Mouse (Mus musculus) liver, embryonic 18 days (tissue): ENCODE measurements around the gene Kat8. TPM values are rescaled to one million over a fixed set of nuclear protein-coding genes. Genes with fewer than 3 reads are reported as not detected.

ENCODE experiments used
- polyA plus RNA-seq: library from polyadenylated mRNA; depleted of rRNA; stranded (reverse); fragments of >200 nt; gene quantifications from 2 replicates; pipeline ENCODE4 v1.2.3, GENCODE M21; 2012; rRNA removed

Kat8 gene
- polyA plus RNA-seq: 11.1 and 11.5 TPM in 2 replicates

GRCm38 (mm10) chr7:127912190-127912871 is at the start of gene Kat8:
TSS of gene Kat8 (plus strand) at chr7:127912516.

GRCm38 (mm10) chr7:127876041-127876466 is 36.3 kb upstream of the Kat8 start, which contains the start of gene Zfp646:
TSS of gene Zfp646 (plus strand) at chr7:127876221.

GRCm38 (mm10) chr7:127876467-127877348 is 35.6 kb upstream of the Kat8 start, which contains the start of gene Zfp668:
TSS of gene Zfp668 (minus strand) at chr7:127876828.

GRCm38 (mm10) chr7:127890798-127891197 is 21.5 kb upstream of the Kat8 start, which contains the start of gene Prss53:
TSS of gene Prss53 (minus strand) at chr7:127890970.

GRCm38 (mm10) chr7:127895442-127895841 is 16.9 kb upstream of the Kat8 start, which contains the start of the genes Gm21974 and Vkorc1:
TSS of gene Gm21974 (minus strand) at chr7:127895454.
TSS of gene Vkorc1 (minus strand) at chr7:127895617.

GRCm38 (mm10) chr7:127903971-127904796 is 8.1 kb upstream of the Kat8 start, which contains the start of gene Bckdk:
TSS of gene Bckdk (plus strand) at chr7:127904082.

GRCm38 (mm10) chr7:127929923-127930322 is 17.6 kb downstream of the Kat8 start, which contains the start of gene Prss8:
TSS of gene Prss8 (minus strand) at chr7:127930104.

GRCm38 (mm10) chr7:127946470-127947023 is 34.2 kb downstream of the Kat8 start, which contains the start of gene Prss36:
TSS of gene Prss36 (minus strand) at chr7:127946725.

GRCm38 (mm10) chr7:127967004-127967921 is 54.9 kb downstream of the Kat8 start, which contains the start of gene Fus:
TSS of gene Fus (plus strand) at chr7:127967457.

Other genes with a start within 250 kb of the Kat8 start
- 12.7 and 12.9 TPM in 2 replicates for gene Bcl7c, start 203.6 kb upstream of the Kat8 start, polyA plus RNA-seq
- gene Ctf1, start 199.8 kb upstream of the Kat8 start, polyA plus RNA-seq: 6.2 and 6.4 TPM in 2 replicates
- not detected in 2 replicates for gene Ctf2, start 180.3 kb upstream of the Kat8 start, polyA plus RNA-seq
- 5.1 and 5.4 TPM in 2 replicates for gene Fbxl19, start 168.0 kb upstream of the Kat8 start, polyA plus RNA-seq
- 11.4 and 12.1 TPM in 2 replicates for gene Orai3, start 142.7 kb upstream of the Kat8 start, polyA plus RNA-seq
- gene Setd1a, start 135.8 kb upstream of the Kat8 start, polyA plus RNA-seq: 3.8 and 4.8 TPM in 2 replicates
- gene Gm49388, start 126.9 kb upstream of the Kat8 start, polyA plus RNA-seq: 0.12 TPM in 1 of 2 replicates, not detected in the other
- 228 and 255 TPM in 2 replicates for gene Hsd3b7, start 111.9 kb upstream of the Kat8 start, polyA plus RNA-seq
- gene Stx4a, start 88.2 kb upstream of the Kat8 start, polyA plus RNA-seq: 39.6 and 41.1 TPM in 2 replicates
- gene Stx1b, start 88.0 kb upstream of the Kat8 start, polyA plus RNA-seq: 2.5 and 2.9 TPM in 2 replicates
- 5.3 and 5.5 TPM in 2 replicates for gene Zfp646, start 36.3 kb upstream of the Kat8 start, polyA plus RNA-seq
- 1.7 and 1.9 TPM in 2 replicates for gene Zfp668, start 35.7 kb upstream of the Kat8 start, polyA plus RNA-seq
- gene Prss53, start 21.5 kb upstream of the Kat8 start, polyA plus RNA-seq: 1.8 and 1.9 TPM in 2 replicates
- gene Gm21974, start 17.1 kb upstream of the Kat8 start, polyA plus RNA-seq: not detected in 2 replicates
- gene Vkorc1, start 16.9 kb upstream of the Kat8 start, polyA plus RNA-seq: 384 and 432 TPM in 2 replicates
- 21.6 TPM in 2 replicates for gene Bckdk, start 8.4 kb upstream of the Kat8 start, polyA plus RNA-seq
- gene Prss8, start 17.6 kb downstream of the Kat8 start, polyA plus RNA-seq: 24.5 and 29.4 TPM in 2 replicates
- 3.5 and 4.0 TPM in 2 replicates for gene Prss36, start 34.2 kb downstream of the Kat8 start, polyA plus RNA-seq
- 203 and 208 TPM in 2 replicates for gene Fus, start 54.9 kb downstream of the Kat8 start, polyA plus RNA-seq
- gene Pycard, start 81.4 kb downstream of the Kat8 start, polyA plus RNA-seq: 17.8 and 18.5 TPM in 2 replicates
- gene Trim72, start 91.4 kb downstream of the Kat8 start, polyA plus RNA-seq: 0.07 TPM in 2 replicates
- gene Itgam, start 150.1 kb downstream of the Kat8 start, polyA plus RNA-seq: 11.7 and 16.8 TPM in 2 replicates
- 0.12 and 0.17 TPM in 2 replicates for gene Gm49368, start 150.2 kb downstream of the Kat8 start, polyA plus RNA-seq
- 0.24 and 0.34 TPM in 2 replicates for gene Itgax, start 217.0 kb downstream of the Kat8 start, polyA plus RNA-seq
- 0.06 TPM in 2 replicates for gene Itgad, start 241.9 kb downstream of the Kat8 start, polyA plus RNA-seq